Mouse (Mus musculus) stomach, embryonic 15.5 days (tissue): ENCODE data around the gene Gstt4. TPM values are rescaled to one million over a fixed set of nuclear protein-coding genes. Genes with fewer than 3 reads are reported as not detected.
"Not testable (repeated sequence)": the region's sequence is repeated elsewhere in the genome, so short reads cannot be mapped to it uniquely, and the experiment has no call there.

Experiments used
- ATAC-seq: fragments of 200-750 bp; cut with Nextera tagmentation; 2 replicates; pipeline ENCODE4 v1.8.0; 2017; ENCODE audit warnings: low read depth, moderate number of reproducible peaks, moderate TSS enrichment; ENCODE audit not compliant: insufficient read depth, low FRiP score
- H3K27ac ChIP-seq: fragments of 300-500 bp; sonication (generic); 2 replicates; pipeline ENCODE4 v1.5.1; 2015; ENCODE audit warnings: mild to moderate bottlenecking, inconsistent platforms
- H3K27me3 ChIP-seq: fragments of 300-500 bp; sonication (generic); replicated peaks from 2 replicates; pipeline ENCODE4 v1.6.1; 2015; ENCODE audit warnings: inconsistent platforms
- H3K36me3 ChIP-seq: fragments of 300-500 bp; sonication (generic); 2 replicates; pipeline ENCODE4 v1.6.1; 2015; ENCODE audit warnings: inconsistent platforms
- H3K4me1 ChIP-seq: fragments of 300-500 bp; sonication (generic); 2 replicates; pipeline ENCODE4 v1.6.1; 2015; ENCODE audit warnings: inconsistent platforms
- H3K4me2 ChIP-seq: fragments of 300-500 bp; sonication (generic); 2 replicates; pipeline ENCODE4 v1.6.1; 2015; ENCODE audit warnings: mild to moderate bottlenecking, inconsistent platforms
- H3K4me3 ChIP-seq: fragments of 300-500 bp; sonication (generic); replicated peaks from 2 replicates; pipeline ENCODE4 v1.5.1; 2015; ENCODE audit warnings: inconsistent platforms
- H3K9ac ChIP-seq: fragments of 300-500 bp; sonication (generic); 2 replicates; pipeline ENCODE4 v1.6.1; 2015; ENCODE audit warnings: inconsistent platforms
- H3K9me3 ChIP-seq: fragments of 300-500 bp; sonication (generic); 2 replicates; pipeline ENCODE4 v1.6.1; 2016; ENCODE audit warnings: inconsistent platforms
- WGBS: fragments of 180-500 bp; shearing (Covaris S2); methylation state at CpG from one replicate; pipeline ENCODE4 v1.1.7; 2015; 5-methylcytosine and 5-hydroxymethylcytosine counted together
- polyA plus RNA-seq: library from polyadenylated mRNA; unstranded; fragments of >200 nt; fragmentation: Nextera tagmentation; extraction: Ambion mirVana; gene quantifications from 2 replicates; pipeline ENCODE4 v1.2.1, GENCODE M21; 2015

The Gstt4 gene
- polyA plus RNA-seq, 1 experiment from 2014 or later: not detected

DNA sequence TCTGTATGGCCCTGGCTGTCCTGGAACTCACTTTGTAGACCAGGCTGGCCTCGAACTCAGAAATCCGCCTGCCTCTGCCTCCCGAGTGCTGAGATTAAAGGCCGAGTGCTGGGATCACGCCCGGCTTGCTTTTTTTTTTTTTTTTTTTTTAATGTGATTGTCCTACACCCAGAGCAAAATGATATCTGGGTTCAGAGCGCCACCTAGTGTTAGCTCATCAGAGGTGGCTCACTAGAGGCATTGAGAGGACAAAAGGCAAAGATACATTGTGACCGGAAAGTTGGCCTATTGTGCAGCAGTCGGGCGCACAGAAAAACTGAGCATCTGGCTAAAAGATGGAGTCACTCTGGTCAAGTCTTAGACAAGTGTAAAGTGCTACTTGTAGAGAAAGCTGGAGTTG, 31.1 kb upstream of the Gstt4 start:
- 36% methylated on average over 10 of the region's 10 CpGs for WGBS
- H3K27me3 ChIP-seq: no peaks in the 10 kb centered on the region
- no peak overlapping the region for H3K4me2 ChIP-seq
- no peak overlapping the region for H3K9ac ChIP-seq
- no peaks in the 10 kb centered on the region for H3K9me3 ChIP-seq
- ATAC-seq: no peak
- H3K4me3 ChIP-seq: no peak overlapping the region
- no peak overlapping the region for H3K27ac ChIP-seq
- H3K4me1 ChIP-seq: 0 out of 2 replicates have a peak, but pooled peaks cover 9% of the 10 kb centered on the region
- H3K36me3 ChIP-seq: peaks cover 6% of the 10 kb centered on the region; the same call in 1 of the 2 replicates

DNA sequence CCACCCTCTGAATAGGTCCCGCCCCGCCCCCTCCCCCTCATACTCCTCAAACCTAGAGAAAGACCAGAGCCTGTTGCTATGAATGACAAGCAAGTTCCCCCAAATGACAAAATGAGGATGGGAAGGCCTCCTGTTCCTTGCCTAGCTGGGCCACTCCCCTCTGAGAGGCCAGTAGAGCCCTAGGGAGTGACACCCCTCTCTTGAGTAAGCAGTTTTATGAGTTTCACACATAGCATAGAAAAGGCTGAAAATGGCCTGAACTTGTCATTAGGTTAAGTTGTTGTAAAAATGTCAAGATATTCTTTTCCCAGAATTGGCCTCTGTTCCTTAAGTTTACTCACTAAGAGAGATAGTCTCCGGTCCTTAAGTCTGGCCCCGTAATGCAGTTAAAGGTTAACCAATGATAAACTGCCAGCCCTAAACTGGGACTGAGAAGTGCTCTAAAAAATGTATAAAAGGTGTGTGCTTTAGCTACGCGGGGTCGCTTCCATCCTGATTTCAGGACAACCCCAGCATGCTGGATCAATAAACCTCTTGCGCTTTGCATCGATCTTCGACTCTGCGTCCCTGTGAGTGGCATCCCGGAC, 30.3 kb upstream of the Gstt4 start:
- ATAC-seq: 0 out of 2 replicates have a peak, but pooled peaks have one; percentile 32
- Histone ChIP-seq H3K4me1 (0 out of 2 replicates have a peak, but pooled peaks cover 7% of the 10 kb centered on the region), H3K27ac (no peak overlapping the region), H3K36me3 (peaks cover 5% of the 10 kb centered on the region; the same call in 1 of the 2 replicates), H3K4me2 (no peak overlapping the region), H3K27me3 (no peaks in the 10 kb centered on the region), H3K9ac (no peak overlapping the region), H3K9me3 (no peaks in the 10 kb centered on the region), H3K4me3 (no peak overlapping the region)
- WGBS: 76% methylated on average over 12 of the region's 12 CpGs

DNA sequence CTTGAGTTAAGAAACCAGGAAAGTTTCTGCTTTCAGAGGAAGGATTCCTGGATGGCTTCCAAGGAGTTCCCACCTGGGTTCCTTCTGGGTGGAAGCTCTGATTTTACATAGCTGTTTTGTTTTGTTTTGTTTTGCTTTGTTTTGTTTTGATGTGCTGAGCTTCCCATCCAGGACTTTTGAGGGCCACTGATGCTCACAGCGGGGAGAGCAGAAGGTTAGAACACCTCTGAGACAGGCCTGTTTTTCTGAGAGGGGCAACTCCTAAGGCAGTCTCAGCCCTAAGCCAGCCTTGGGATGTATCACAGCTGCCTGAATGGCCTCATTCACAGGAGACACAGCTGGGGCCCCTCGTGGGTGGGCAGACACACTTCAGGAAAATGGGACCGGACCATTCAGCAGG, 29.3 kb upstream of the Gstt4 start:
- 0 out of 2 replicates have a peak, but pooled peaks cover 7% of the 10 kb centered on the region for H3K4me1 ChIP-seq
- 41% methylated on average over 3 of the region's 3 CpGs for WGBS
- no peaks in the 10 kb centered on the region for H3K36me3 ChIP-seq
- H3K9me3 ChIP-seq: no peaks in the 10 kb centered on the region
- H3K27ac ChIP-seq: no peak overlapping the region
- ATAC-seq: no peak
- no peak overlapping the region for H3K9ac ChIP-seq
- no peaks in the 10 kb centered on the region for H3K27me3 ChIP-seq
- no peak overlapping the region for H3K4me2 ChIP-seq
- H3K4me3 ChIP-seq: no peak overlapping the region

DNA sequence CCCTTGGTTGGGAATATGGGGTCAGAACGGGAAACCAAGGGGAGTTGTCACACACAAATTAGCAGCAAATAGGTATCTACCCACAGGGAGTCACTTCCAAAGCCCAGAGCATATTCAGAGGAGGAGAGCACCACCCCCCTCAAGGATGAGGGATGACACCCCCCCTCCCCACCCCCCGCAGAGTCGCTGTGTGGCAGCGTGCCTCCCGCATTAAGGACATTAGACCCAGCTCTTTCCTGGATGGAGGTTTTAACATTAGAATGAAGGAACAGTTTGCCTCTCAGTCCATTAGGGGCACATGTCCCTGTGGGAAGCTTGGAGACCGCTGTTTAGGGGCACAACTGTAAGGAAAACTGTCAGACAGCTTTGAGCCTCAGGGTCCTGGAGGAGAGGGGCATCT, 28.7 kb upstream of the Gstt4 start:
- H3K4me2 ChIP-seq: no peak overlapping the region
- ATAC-seq: no peak
- H3K4me1 ChIP-seq: 0 out of 2 replicates have a peak, but pooled peaks cover 7% of the 10 kb centered on the region
- H3K27me3 ChIP-seq: no peaks in the 10 kb centered on the region
- H3K27ac ChIP-seq: no peak overlapping the region
- H3K9ac ChIP-seq: no peak overlapping the region
- no peaks in the 10 kb centered on the region for H3K9me3 ChIP-seq
- 10% methylated on average over 6 of the region's 6 CpGs for WGBS
- no peaks in the 10 kb centered on the region for H3K36me3 ChIP-seq
- H3K4me3 ChIP-seq: no peak overlapping the region

DNA sequence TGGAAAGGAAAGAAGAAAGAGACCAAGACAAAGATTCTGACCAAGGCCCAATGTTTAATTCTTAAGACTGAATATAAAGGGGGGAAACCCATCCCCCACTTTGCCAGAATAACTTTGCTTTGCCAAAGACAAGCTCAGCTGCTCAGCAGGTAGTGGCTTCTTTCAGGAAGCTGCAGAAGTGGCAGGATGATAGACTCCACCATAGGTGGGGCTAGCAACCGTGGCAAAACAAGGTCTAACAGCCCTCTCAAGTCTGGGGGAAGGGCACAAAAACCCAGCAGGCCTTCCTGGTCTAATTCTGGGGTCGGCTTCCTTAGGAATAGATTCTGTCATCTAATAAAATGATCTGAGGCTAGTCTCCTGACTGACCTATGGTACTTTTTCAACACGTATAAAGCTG, 26.0 kb upstream of the Gstt4 start:
- Histone ChIP-seq H3K9ac (no peak overlapping the region), H3K4me3 (no peak overlapping the region), H3K27me3 (no peaks in the 10 kb centered on the region), H3K4me1 (0 out of 2 replicates have a peak, but pooled peaks cover 7% of the 10 kb centered on the region), H3K4me2 (no peak overlapping the region), H3K36me3 (no peaks in the 10 kb centered on the region), H3K9me3 (no peaks in the 10 kb centered on the region), H3K27ac (no peak overlapping the region)
- no peak for ATAC-seq
- 33% methylated on average over 3 of the region's 3 CpGs for WGBS

DNA sequence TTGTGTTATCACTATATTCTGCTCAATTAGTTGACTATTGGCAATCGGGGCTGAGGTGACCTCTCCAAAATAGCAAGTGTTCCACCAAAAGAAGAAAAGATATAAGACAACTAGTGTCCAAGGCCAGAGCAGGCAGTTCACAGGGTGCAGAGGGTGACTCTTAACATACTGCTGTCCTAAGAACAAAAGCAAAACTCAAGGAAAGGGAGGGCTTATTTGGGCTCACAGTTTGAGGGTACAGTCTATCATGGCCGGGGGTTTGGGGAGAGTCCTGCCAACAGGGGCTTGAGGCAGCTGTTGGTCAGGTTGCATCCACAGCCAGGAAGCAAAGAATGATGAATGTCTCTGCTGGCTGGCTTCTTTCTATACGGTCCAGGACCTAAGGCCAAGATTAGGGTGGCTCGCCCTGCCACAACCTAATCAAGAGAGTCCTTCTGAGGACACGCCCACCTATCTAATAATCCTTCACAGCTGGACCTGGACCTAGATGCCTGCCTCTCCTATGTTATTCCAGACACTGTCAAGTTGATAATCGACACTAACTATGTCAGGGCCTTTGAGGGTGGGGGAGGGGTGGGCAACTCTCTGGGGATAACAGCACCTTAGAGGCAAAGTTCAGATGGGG, 23.1 kb upstream of the Gstt4 start:
- no peak overlapping the region for H3K27ac ChIP-seq
- 68% methylated on average over 6 of the region's 6 CpGs for WGBS
- H3K36me3 ChIP-seq: no peaks in the 10 kb centered on the region
- peak; percentile 92 for ATAC-seq
- H3K27me3 ChIP-seq: no peaks in the 10 kb centered on the region
- H3K4me3 ChIP-seq: no peak overlapping the region
- H3K9ac ChIP-seq: no peak overlapping the region
- no peak overlapping the region for H3K4me2 ChIP-seq
- H3K9me3 ChIP-seq: no peaks in the 10 kb centered on the region
- H3K4me1 ChIP-seq: no peaks in the 10 kb centered on the region

DNA sequence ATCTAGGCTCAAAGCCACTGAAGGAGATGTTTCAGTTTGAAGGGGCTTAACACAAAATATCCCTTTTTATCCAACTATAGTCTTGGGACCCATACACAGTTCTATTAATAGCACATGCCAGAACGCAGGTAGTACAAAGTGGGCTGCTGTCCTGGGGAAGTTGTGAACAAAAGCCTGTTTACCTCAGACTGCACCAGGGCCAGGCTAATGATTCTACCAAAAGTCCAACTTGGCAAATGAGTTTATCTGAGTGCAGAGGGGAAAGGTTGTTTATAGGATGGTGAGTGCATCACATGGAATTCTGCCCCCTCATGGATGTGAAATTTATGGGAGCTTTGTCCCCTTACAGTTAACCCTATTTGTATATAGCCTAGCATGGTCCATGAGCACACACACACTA, 22.5 kb upstream of the Gstt4 start:
- no peak for ATAC-seq
- H3K4me1 ChIP-seq: no peaks in the 10 kb centered on the region
- no peak overlapping the region for H3K9ac ChIP-seq
- WGBS: 56% methylated on average over 1 of the region's 1 CpGs
- no peaks in the 10 kb centered on the region for H3K9me3 ChIP-seq
- no peak overlapping the region for H3K4me3 ChIP-seq
- H3K36me3 ChIP-seq: no peaks in the 10 kb centered on the region
- H3K27me3 ChIP-seq: no peaks in the 10 kb centered on the region
- no peak overlapping the region for H3K4me2 ChIP-seq
- H3K27ac ChIP-seq: no peak overlapping the region

DNA sequence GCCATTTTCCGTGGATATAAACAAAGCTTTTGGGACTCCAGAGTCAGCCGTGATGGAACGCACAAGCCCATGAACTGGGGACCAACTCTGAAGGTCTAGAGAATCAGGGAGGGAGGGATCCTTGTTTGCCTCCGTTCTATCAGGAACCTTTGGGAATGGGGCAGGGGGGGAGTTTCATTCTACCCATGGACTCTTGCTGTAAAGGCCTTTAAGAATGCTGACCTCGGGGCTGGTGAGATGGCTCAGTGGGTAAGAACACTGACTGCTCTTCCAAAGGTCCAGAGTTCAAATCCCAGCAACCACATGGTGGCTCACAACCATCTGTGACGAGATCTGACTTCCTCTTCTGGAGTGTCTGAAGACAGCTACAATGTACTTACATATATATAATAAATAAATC, 21.6 kb upstream of the Gstt4 start:
- H3K27me3 ChIP-seq: not testable (repeated sequence)
- 78% methylated on average over 6 of the region's 6 CpGs for WGBS

DNA sequence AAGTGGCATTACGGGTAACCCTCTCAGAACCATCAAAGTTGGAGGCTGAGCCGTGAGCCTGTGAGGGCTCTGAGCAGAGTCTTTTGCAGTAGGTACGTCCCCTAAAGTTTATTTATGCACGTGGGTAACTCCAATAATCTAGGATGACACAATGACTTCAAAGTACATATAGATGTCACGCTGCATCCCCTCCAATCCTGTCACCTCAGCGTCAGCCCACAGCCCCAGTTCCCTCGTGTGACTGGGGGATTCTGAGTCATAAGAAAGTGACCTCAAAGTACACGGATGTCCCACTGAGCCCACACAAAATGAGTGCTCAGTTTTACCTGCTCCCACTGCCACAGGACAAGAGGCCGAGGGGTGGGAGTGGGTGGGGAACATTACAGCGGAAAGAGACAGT, 16.7 kb upstream of the Gstt4 start:
- H3K9me3 ChIP-seq: no peaks in the 10 kb centered on the region
- no peak overlapping the region for H3K4me3 ChIP-seq
- H3K27me3 ChIP-seq: no peaks in the 10 kb centered on the region
- H3K9ac ChIP-seq: no peak overlapping the region
- no peak overlapping the region for H3K27ac ChIP-seq
- H3K36me3 ChIP-seq: no peaks in the 10 kb centered on the region
- ATAC-seq: no peak
- peaks cover 11% of the 10 kb centered on the region for H3K4me1 ChIP-seq
- 79% methylated on average over 10 of the region's 10 CpGs for WGBS
- H3K4me2 ChIP-seq: no peak overlapping the region

More for the DNA sequence above, 21.6 kb upstream of the Gstt4 start:
- not testable (repeated sequence) for H3K9me3 ChIP-seq, H3K4me1 ChIP-seq, H3K36me3 ChIP-seq, H3K4me3 ChIP-seq, ATAC-seq, H3K27ac ChIP-seq, H3K4me2 ChIP-seq, H3K9ac ChIP-seq

DNA sequence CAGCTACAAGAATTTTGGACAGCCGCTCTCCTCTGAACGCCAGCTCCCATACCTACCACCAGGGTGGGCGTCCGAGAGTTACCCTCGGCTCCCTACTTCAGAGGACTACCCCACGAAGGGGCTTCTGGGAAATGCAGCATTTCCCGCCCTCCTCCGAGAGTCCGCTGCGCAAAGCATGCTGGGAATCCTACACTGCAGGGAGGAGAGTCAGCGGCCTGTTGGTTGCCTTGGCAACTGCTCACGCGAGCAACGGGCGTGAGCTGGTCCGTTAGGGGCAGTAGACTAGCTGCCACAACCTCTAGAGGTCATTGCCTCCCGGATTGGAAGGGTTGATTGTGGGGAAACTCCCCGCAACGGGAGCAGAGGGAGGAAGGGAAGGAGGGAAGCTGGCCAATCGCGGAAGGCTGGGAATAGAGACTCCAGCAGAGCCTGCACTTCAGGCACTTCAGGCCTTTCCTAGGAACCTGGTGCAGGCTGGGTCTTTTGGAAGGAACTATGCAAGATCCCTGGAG, 15.0 kb upstream of the Gstt4 start, which contains the start of gene Gstt2:
Gstt2 (minus strand) TSS at position 177 of the 512 bp plus-strand sequence.
- Histone ChIP-seq H3K4me1 (peaks cover 14% of the 10 kb centered on the region), H3K27ac (peak within 1 kb of the TSS; percentile 86), H3K27me3 (no peaks in the 10 kb centered on the region), H3K9me3 (no peaks in the 10 kb centered on the region), H3K36me3 (no peaks in the 10 kb centered on the region), H3K4me3 (peak within 1 kb of the TSS; percentile 46), H3K9ac (peak within 1 kb of the TSS; percentile 26; the same call in 1 of the 2 replicates), H3K4me2 (peak within 1 kb of the TSS; percentile 82)
- ATAC-seq: peak; percentile 89
- WGBS: under 1% methylated on average over 21 of the region's 21 CpGs

DNA sequence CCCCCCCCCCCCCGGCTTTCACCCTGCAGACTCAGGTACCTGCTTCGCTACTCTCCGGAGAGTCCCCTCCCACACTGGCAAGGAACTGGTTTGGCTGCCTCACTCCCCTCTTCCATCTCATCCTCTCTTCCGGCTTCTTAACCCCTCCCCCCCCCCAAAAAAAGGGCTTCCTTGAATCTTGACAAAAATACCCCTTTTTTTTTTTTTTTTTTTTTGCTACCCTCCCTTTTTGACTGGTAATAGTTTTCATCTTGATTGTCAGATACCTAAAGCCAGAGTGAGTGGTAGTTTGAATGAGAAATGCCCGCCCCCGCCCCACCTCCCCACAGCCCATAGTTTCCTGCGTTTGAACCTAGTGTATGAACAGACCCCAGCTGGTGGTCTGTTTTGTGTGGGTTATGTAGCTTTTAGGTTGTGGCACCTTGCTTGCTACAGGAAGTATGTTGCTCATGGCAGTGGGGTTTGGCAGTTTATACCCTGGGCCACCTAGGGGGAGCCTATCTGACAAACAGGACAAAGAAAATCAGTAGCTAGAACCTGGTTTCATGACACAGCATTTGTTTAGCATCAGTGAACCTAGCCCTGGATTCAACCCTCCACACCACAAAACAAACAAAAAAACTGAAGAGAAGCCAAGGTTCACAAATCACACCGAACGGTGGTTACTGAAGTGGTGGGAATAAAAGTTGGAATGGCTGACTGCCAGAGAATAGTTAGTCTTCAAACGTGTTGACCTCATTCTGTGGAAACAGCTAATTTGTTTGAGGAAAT, 13.6 kb upstream of the Gstt4 start:
- Histone ChIP-seq H3K4me2 (peak overlapping the region; percentile 82), H3K36me3 (no peaks in the 10 kb centered on the region), H3K4me1 (peaks cover 14% of the 10 kb centered on the region), H3K4me3 (peak overlapping the region; percentile 48), H3K9ac (no peak overlapping the region), H3K27ac (peak overlapping the region; percentile 86), H3K9me3 (no peaks in the 10 kb centered on the region), H3K27me3 (no peaks in the 10 kb centered on the region)
- 16% methylated on average over 9 of the region's 10 CpGs for WGBS
- no peak; the same call in 1 of the 2 replicates for ATAC-seq

DNA sequence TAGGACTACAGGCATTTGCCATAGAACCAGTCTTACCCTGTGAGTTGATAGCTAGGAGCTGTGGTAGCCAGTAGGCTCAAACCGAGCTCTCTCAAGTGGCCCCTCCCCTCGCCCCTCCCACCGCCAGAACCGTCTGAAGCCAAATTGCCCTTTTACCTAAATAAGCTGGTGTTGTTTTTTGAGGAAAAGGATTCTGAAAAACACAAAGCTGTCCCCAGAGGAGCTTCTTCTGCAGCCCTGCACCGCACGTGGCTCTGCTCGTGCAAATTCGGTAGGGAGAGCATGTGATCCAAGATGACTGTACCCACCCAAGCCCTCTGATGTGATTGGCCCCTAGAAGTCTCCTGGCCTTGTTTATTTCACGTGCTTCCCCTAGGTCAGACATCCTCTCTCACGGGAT, 13.0 kb upstream of the Gstt4 start:
- Histone ChIP-seq H3K9ac (no peak overlapping the region; the same call in 1 of the 2 replicates), H3K4me1 (peaks cover 14% of the 10 kb centered on the region), H3K4me2 (peak overlapping the region; percentile 82), H3K27ac (peak overlapping the region; percentile 77), H3K27me3 (no peaks in the 10 kb centered on the region), H3K36me3 (no peaks in the 10 kb centered on the region), H3K4me3 (peak overlapping the region; percentile 48), H3K9me3 (no peaks in the 10 kb centered on the region)
- peak; percentile 32; the same call in 1 of the 2 replicates for ATAC-seq
- WGBS: 1% methylated on average over 10 of the region's 10 CpGs
